Mouse (Mus musculus) thymus, adult 2 months (tissue): ENCODE measurements around the gene Slc16a10. TPM values are rescaled to one million over a fixed set of nuclear protein-coding genes. Genes with fewer than 3 reads are reported as not detected.

Experiments used
- DNase-seq: peaks from one replicate; pipeline ENCODE4 v3.0.0; 2021
- H3K27ac ChIP-seq: fragments of 200-500 bp; 2 replicates; pipeline ENCODE4 v1.5.1; 2012; ENCODE audit warnings: low read length, control low read depth; ENCODE audit not compliant: control insufficient read depth, insufficient read depth
- H3K27me3 ChIP-seq: fragments of 200-500 bp; 2 replicates; pipeline ENCODE4 v1.6.1; 2012; ENCODE audit warnings: mild to moderate bottlenecking, low read length, moderate library complexity, mixed read lengths; ENCODE audit not compliant: control insufficient read depth, insufficient read depth
- H3K36me3 ChIP-seq: fragments of 200-500 bp; 2 replicates; pipeline ENCODE4 v1.6.1; 2012; ENCODE audit warnings: mild to moderate bottlenecking, low read length, moderate library complexity; ENCODE audit not compliant: control insufficient read depth, insufficient read depth
- H3K4me1 ChIP-seq: fragments of 200-500 bp; replicated peaks from 2 replicates; pipeline ENCODE4 v1.6.1; 2012; ENCODE audit warnings: low read length; ENCODE audit not compliant: control insufficient read depth, insufficient read depth
- H3K4me3 ChIP-seq: fragments of 200-500 bp; 2 replicates; pipeline ENCODE4 v1.5.1; 2012; ENCODE audit warnings: mild to moderate bottlenecking, low read length, control low read depth, moderate library complexity; ENCODE audit not compliant: control insufficient read depth, insufficient read depth
- CTCF ChIP-seq: fragments of 200-500 bp; IDR thresholded peaks from 2 replicates; pipeline ENCODE4 v1.5.1; 2012; ENCODE audit warnings: mild to moderate bottlenecking, control low read depth, low read length, moderate library complexity, borderline replicate concordance; ENCODE audit not compliant: control insufficient read depth, poor library complexity, insufficient read depth; ENCODE audit errors: extremely low read depth
- POLR2A ChIP-seq: fragments of 200-500 bp; IDR thresholded peaks from 2 replicates; pipeline ENCODE4 v1.6.1; 2012; ENCODE audit warnings: mild to moderate bottlenecking, low read length, control low read depth, moderate library complexity; ENCODE audit not compliant: control insufficient read depth, poor library complexity, insufficient read depth; ENCODE audit errors: extremely low read depth
- WGBS: fragments of 180-500 bp; shearing (Covaris S2); methylation state at CpG from one replicate; pipeline ENCODE4 v1.1.7; 2018; 5-methylcytosine and 5-hydroxymethylcytosine counted together
- polyA plus RNA-seq: library from polyadenylated mRNA; depleted of rRNA; stranded (reverse); fragments of >200 nt; gene quantifications from 2 replicates; pipeline ENCODE4 v1.2.3, GENCODE M21; 2012

Slc16a10 gene
- polyA plus RNA-seq, 1 experiment, result 45.4 TPM

GRCm38 (mm10) chr10:40067529-40067928 lies 74.5 kb downstream of the Slc16a10 start:
- Histone ChIP-seq H3K4me3 (no peak overlapping the region), H3K4me1 (peaks cover 15% of the 10 kb centered on the region), H3K27ac (no peak overlapping the region), H3K36me3 (no peaks in the 10 kb centered on the region), H3K27me3 (no peaks in the 10 kb centered on the region)
- no peak for DNase-seq
- 97% methylated on average over 1 of the region's 1 CpGs for WGBS
- TF ChIP-seq CTCF, result no peak
- no peak for TF ChIP-seq POLR2A

GRCm38 (mm10) chr10:40067071-40067470 lies 75.0 kb downstream of the Slc16a10 start:
- WGBS, result 100% methylated on average over 1 of the region's 1 CpGs
- no peak overlapping the region for H3K4me3 ChIP-seq
- H3K4me1 ChIP-seq, result peaks cover 15% of the 10 kb centered on the region
- TF ChIP-seq CTCF (no peak), POLR2A (no peak)
- no peak overlapping the region for H3K27ac ChIP-seq
- DNase-seq, result no peak
- no peaks in the 10 kb centered on the region for H3K27me3 ChIP-seq
- H3K36me3 ChIP-seq, result no peaks in the 10 kb centered on the region

- Histone ChIP-seq H3K4me3 (no peak overlapping the region), H3K36me3 (no peaks in the 10 kb centered on the region), H3K27me3 (no peaks in the 10 kb centered on the region), H3K27ac (no peak overlapping the region), H3K4me1 (peaks cover 10% of the 10 kb centered on the region)
- DNase-seq, result no peak
- 91% methylated on average over 3 of the region's 3 CpGs for WGBS
- TF ChIP-seq CTCF, result no peak
- no peak for TF ChIP-seq POLR2A
These were observed 76.7 kb downstream of the Slc16a10 start for GRCm38 (mm10) chr10:40065357-40065756.

GRCm38 (mm10) chr10:40063291-40063890 lies 78.7 kb downstream of the Slc16a10 start:
- no peaks in the 10 kb centered on the region for H3K36me3 ChIP-seq
- H3K4me3 ChIP-seq, result no peak overlapping the region
- no peak for DNase-seq
- WGBS, result 86% methylated on average over 5 of the region's 5 CpGs
- TF ChIP-seq CTCF (no peak), POLR2A (no peak)
- no peak overlapping the region for H3K27ac ChIP-seq
- H3K27me3 ChIP-seq, result no peaks in the 10 kb centered on the region
- peaks cover under 1% of the 10 kb centered on the region for H3K4me1 ChIP-seq

- DNase-seq, result no peak
- Histone ChIP-seq H3K4me1 (no peaks in the 10 kb centered on the region), H3K4me3 (no peak overlapping the region), H3K36me3 (no peaks in the 10 kb centered on the region), H3K27ac (no peak overlapping the region), H3K27me3 (no peaks in the 10 kb centered on the region)
- TF ChIP-seq CTCF (no peak), POLR2A (no peak)
- WGBS, result 92% methylated on average over 6 of the region's 6 CpGs
These were observed 79.2 kb downstream of the Slc16a10 start for GRCm38 (mm10) chr10:40062812-40063211.

- no peak overlapping the region for H3K4me3 ChIP-seq
- WGBS, result 95% methylated on average over 5 of the region's 5 CpGs
- H3K27me3 ChIP-seq, result no peaks in the 10 kb centered on the region
- no peaks in the 10 kb centered on the region for H3K36me3 ChIP-seq
- no peak for DNase-seq
- H3K4me1 ChIP-seq, result no peaks in the 10 kb centered on the region
- H3K27ac ChIP-seq, result no peak overlapping the region
- TF ChIP-seq POLR2A (no peak), CTCF (no peak)
These were observed 80.1 kb downstream of the Slc16a10 start for GRCm38 (mm10) chr10:40061926-40062325.

- Histone ChIP-seq H3K4me3 (no peak overlapping the region), H3K27me3 (no peaks in the 10 kb centered on the region), H3K4me1 (no peaks in the 10 kb centered on the region), H3K36me3 (no peaks in the 10 kb centered on the region), H3K27ac (no peak overlapping the region)
- no peak for DNase-seq
- WGBS, result 97% methylated on average over 3 of the region's 3 CpGs
- TF ChIP-seq POLR2A, result no peak
- TF ChIP-seq CTCF, result no peak
These were observed 83.3 kb downstream of the Slc16a10 start for GRCm38 (mm10) chr10:40058786-40059120.
